Mouse (Mus musculus) layer of hippocampus, postnatal 25 days (tissue): ENCODE measurements around the gene Xlr4c. TPM values are rescaled to one million over a fixed set of nuclear protein-coding genes. Genes with fewer than 3 reads are reported as not detected.
"Not testable (repeated sequence)": the region's sequence is repeated elsewhere in the genome, so short reads cannot be mapped to it uniquely, and the experiment has no call there.

Source experiments
- DNase-seq, 2 experiments: peaks; one replicate each; pipeline ENCODE4 v3.0.0; 2022; ENCODE audit warnings: mixed read lengths in 2 of 2, low spot score in 1 of 2; ENCODE audit errors: extremely low spot score in 1 of 2
- total RNA-seq, 2 experiments: library from RNA; stranded (reverse); gene quantifications; 2 replicates each; pipeline ENCODE4 v1.2.3; 2021

Gene Xlr4c
- 1 to 10 TPM in 1 of 2 experiments, under 1 TPM in 1; 0.37 to 1.4 TPM for total RNA-seq

GRCm38 (mm10) chrX:73242821-73243325, at the start of gene Xlr4c:
TSS of gene Xlr4c (minus strand) at chrX:73243130.
- not testable (repeated sequence) for DNase-seq

GRCm38 (mm10) chrX:73265270-73265669, 22.3 kb upstream of the Xlr4c start, which contains the start of gene Xlr3c:
TSS of gene Xlr3c (minus strand) at chrX:73265390.
- DNase-seq = not testable (repeated sequence)

- not testable (repeated sequence) for DNase-seq
Measured at GRCm38 (mm10) chrX:73262428-73262827, 19.5 kb upstream of the Xlr4c start.

- DNase-seq = no peak
Measured at GRCm38 (mm10) chrX:73229288-73229687, 13.6 kb downstream of the Xlr4c start.

GRCm38 (mm10) chrX:73228606-73229214, 14.2 kb downstream of the Xlr4c start:
- peak in 1 of 2 experiments; percentile 21 for DNase-seq

- peak; percentile 52 to 60 for DNase-seq
Measured at GRCm38 (mm10) chrX:73227914-73228605, 14.9 kb downstream of the Xlr4c start, which contains the start of gene F8a. TSS of gene F8a (plus strand) at chrX:73228291.

GRCm38 (mm10) chrX:73225365-73225764, 17.6 kb downstream of the Xlr4c start:
- DNase-seq = no peak

GRCm38 (mm10) chrX:73213819-73214564, 28.9 kb downstream of the Xlr4c start, which contains the start of gene Xlr4b:
TSS of gene Xlr4b (plus strand) at chrX:73214333.
- DNase-seq = not testable (repeated sequence)

GRCm38 (mm10) chrX:73191934-73192333, 51.0 kb downstream of the Xlr4c start, which contains the start of gene Xlr3b:
TSS of gene Xlr3b (plus strand) at chrX:73192207.
- not testable (repeated sequence) for DNase-seq

Other genes starting within 250 kb of the Xlr4c start
- under 1 TPM; 0.25 to 0.38 TPM for gene Pnma5, start 206.0 kb downstream of the Xlr4c start, total RNA-seq
- gene Pnma3, start 178.3 kb downstream of the Xlr4c start, total RNA-seq = 10 to 100 TPM; 15.7 to 25.1 TPM
- gene Xlr4a, start 160.7 kb downstream of the Xlr4c start, total RNA-seq = 1 to 10 TPM in 1 of 2 experiments, not detected in 1; 2.7 TPM
- gene Xlr3a, start 146.0 kb downstream of the Xlr4c start, total RNA-seq = 1 to 10 TPM; 2.0 to 3.4 TPM
- 1 to 10 TPM; 2.9 to 3.1 TPM for gene Gm14685, start 126.1 kb downstream of the Xlr4c start, total RNA-seq
- gene Xlr5b, start 94.3 kb downstream of the Xlr4c start, total RNA-seq = not detected
- 1 to 10 TPM in 1 of 2 experiments, under 1 TPM in 1; 0.63 to 1.3 TPM for gene DXBay18, start 93.7 kb downstream of the Xlr4c start, total RNA-seq
- not detected for gene Spin2d, start 66.1 kb downstream of the Xlr4c start, total RNA-seq
- 10 to 100 TPM in 1 of 2 experiments, 1 to 10 TPM in 1; 5.5 to 14.6 TPM for gene Xlr3b, start 50.9 kb downstream of the Xlr4c start, total RNA-seq
- 1 to 10 TPM in 1 of 2 experiments, under 1 TPM in 1; 0.84 to 1.4 TPM for gene Xlr4b, start 28.8 kb downstream of the Xlr4c start, total RNA-seq
- 10 to 100 TPM; 15.0 to 16.0 TPM for gene F8a, start 14.8 kb downstream of the Xlr4c start, total RNA-seq
- gene Xlr3c, start 22.3 kb upstream of the Xlr4c start, total RNA-seq = under 1 TPM in 1 of 2 experiments, not detected in 1; 0.76 TPM
- gene Xlr5a, start 49.8 kb upstream of the Xlr4c start, total RNA-seq = not detected
- gene Xlr5c, start 49.8 kb upstream of the Xlr4c start, total RNA-seq = not detected
- not detected for gene Gm45015, start 93.7 kb upstream of the Xlr4c start, total RNA-seq
- gene Zfp275, start 99.5 kb upstream of the Xlr4c start, total RNA-seq = 10 to 100 TPM; 11.2 to 12.2 TPM
- under 1 TPM in 1 of 2 experiments, not detected in 1; 0.16 TPM for gene Gm18336, start 155.6 kb upstream of the Xlr4c start, total RNA-seq
- gene Zfp92, start 168.0 kb upstream of the Xlr4c start, total RNA-seq = 1 to 10 TPM; 1.6 to 3.1 TPM
- gene Trex2, start 192.2 kb upstream of the Xlr4c start, total RNA-seq = not detected
- gene Haus7, start 215.9 kb upstream of the Xlr4c start, total RNA-seq = 1 to 10 TPM; 6.9 to 7.5 TPM
- gene Bgn, start 240.5 kb upstream of the Xlr4c start, total RNA-seq = 10 to 100 TPM; 16.7 to 17.4 TPM